Mouse (Mus musculus) myocyte (in vitro differentiated cells): ENCODE measurements around the gene Agmo.

Experiments
- CEBPB ChIP-seq: IDR thresholded peaks from 2 replicates; pipeline ENCODE4 v1.6.1; 2011; ENCODE audit warnings: mild to moderate bottlenecking, moderate library complexity; ENCODE audit not compliant: poor library complexity, insufficient read depth, severe bottlenecking
- E2F4 ChIP-seq: IDR thresholded peaks from one replicate; pipeline ENCODE4 v1.6.1; 2011; ENCODE audit warnings: mild to moderate bottlenecking, control low read depth, moderate library complexity; ENCODE audit not compliant: insufficient read depth
- MYOD1 ChIP-seq, 3 experiments: IDR thresholded peaks; one replicate each; pipeline ENCODE4 v1.6.1; 2011; ENCODE audit warnings: control low read depth in 2 of 3, low read depth in 2 of 3, mild to moderate bottlenecking in 2 of 3, moderate library complexity in 1 of 3; ENCODE audit not compliant: insufficient read length in 2 of 3, control insufficient read depth in 1 of 3
- MYOG ChIP-seq, 3 experiments: IDR thresholded peaks; one replicate each; pipeline ENCODE4 v1.6.1; 2011; ENCODE audit warnings: control low read depth in 2 of 3, low read depth in 2 of 3, mild to moderate bottlenecking in 2 of 3; ENCODE audit not compliant: insufficient read length in 2 of 3, control insufficient read depth in 1 of 3, insufficient read depth in 1 of 3
- POLR2A ChIP-seq: IDR thresholded peaks from one replicate; pipeline ENCODE4 v1.6.1; 2011; ENCODE audit warnings: low read depth, mild to moderate bottlenecking, control low read depth, moderate library complexity; ENCODE audit not compliant: insufficient read length
- POLR2AphosphoS2 ChIP-seq: IDR thresholded peaks from one replicate; pipeline ENCODE4 v1.6.1; 2011; ENCODE audit warnings: low read depth, control low read depth; ENCODE audit not compliant: insufficient read length
- REST ChIP-seq: IDR thresholded peaks from one replicate; pipeline ENCODE4 v1.6.1; 2011; ENCODE audit warnings: mild to moderate bottlenecking, control low read depth, moderate library complexity; ENCODE audit not compliant: insufficient read depth, insufficient read length
- TCF12 ChIP-seq: IDR thresholded peaks from one replicate; pipeline ENCODE4 v1.6.1; 2011; ENCODE audit warnings: mild to moderate bottlenecking, control low read depth; ENCODE audit not compliant: poor library complexity, insufficient read depth, severe bottlenecking
- TCF3 ChIP-seq: IDR thresholded peaks from one replicate; pipeline ENCODE4 v1.6.1; 2011; ENCODE audit warnings: low read depth, control low read depth; ENCODE audit not compliant: insufficient read length
- USF1 ChIP-seq: IDR thresholded peaks from one replicate; pipeline ENCODE4 v1.6.1; 2011; ENCODE audit warnings: low read depth, mild to moderate bottlenecking, control low read depth, moderate library complexity

DNA sequence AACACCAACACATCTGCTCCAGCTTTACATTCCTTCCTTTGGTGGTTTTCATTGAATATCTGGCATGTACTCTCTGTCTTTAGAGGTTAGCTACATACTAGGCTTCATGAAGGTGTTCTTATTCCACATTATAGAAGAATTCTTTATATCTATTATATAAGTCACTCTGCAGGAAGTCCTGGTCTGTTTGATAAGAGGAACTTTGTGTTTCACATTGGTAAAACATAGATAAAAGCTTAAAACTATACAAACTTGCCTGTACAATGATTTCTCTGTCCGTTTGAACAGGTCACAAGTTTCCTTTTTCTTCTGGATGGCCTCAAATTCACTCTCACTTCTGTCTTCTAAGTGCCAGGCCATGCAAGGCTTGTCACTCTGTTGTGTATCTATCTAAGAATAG, 316.8 kb downstream of the Agmo start:
- TF ChIP-seq POLR2A = no peak
- no peak for TF ChIP-seq CEBPB
- no peak for TF ChIP-seq POLR2AphosphoS2
- no peak for TF ChIP-seq MYOD1 (IDR thresholded peaks at IDR 0.05; ENCODE audit: control insufficient read depth in 1 of 3, insufficient read length in 2 of 3, low read depth in 2 of 3)
- no peak for TF ChIP-seq TCF12
- no peak for TF ChIP-seq E2F4
- TF ChIP-seq TCF3 = no peak
- TF ChIP-seq MYOG (IDR thresholded peaks at IDR 0.05; ENCODE audit: control insufficient read depth in 1 of 3, insufficient read depth in 1 of 3, insufficient read length in 2 of 3, low read depth in 2 of 3) = no peak
- no peak for TF ChIP-seq REST
- no peak for TF ChIP-seq USF1
